Mouse (Mus musculus) C2C12 (cell line): ENCODE data around the gene Stip1. TPM values are rescaled to one million over a fixed set of nuclear protein-coding genes. Genes with fewer than 3 reads are reported as not detected.

Experiments
- H3K27me3 ChIP-seq: one replicate; pipeline ENCODE4 v1.6.1; 2011; ENCODE audit not compliant: control insufficient read depth, insufficient read depth, insufficient read length
- H3K36me3 ChIP-seq: one replicate; pipeline ENCODE4 v1.6.1; 2011; ENCODE audit not compliant: control insufficient read depth, insufficient read depth
- H3K4me3 ChIP-seq: one replicate; pipeline ENCODE4 v1.5.1; 2011; ENCODE audit warnings: mild to moderate bottlenecking, control low read depth; ENCODE audit not compliant: poor library complexity, insufficient read depth, severe bottlenecking
- H3K79me2 ChIP-seq: one replicate; pipeline ENCODE4 v1.6.1; 2011; ENCODE audit not compliant: control insufficient read depth, insufficient read depth
- H3K79me3 ChIP-seq: one replicate; pipeline ENCODE4 v1.6.1; 2011; ENCODE audit warnings: low read depth, control low read depth
- H3ac ChIP-seq: one replicate; pipeline ENCODE3; 2011; ENCODE audit warnings: low read depth; ENCODE audit not compliant: control insufficient read depth, insufficient read length
- CEBPB ChIP-seq: IDR thresholded peaks from one replicate; pipeline ENCODE4 v1.6.1; 2011; ENCODE audit warnings: low read depth, mild to moderate bottlenecking, control low read depth, moderate library complexity
- CTCF ChIP-seq: IDR thresholded peaks from one replicate; pipeline ENCODE4 v1.5.1; 2011; ENCODE audit not compliant: control insufficient read depth, insufficient read depth, insufficient read length
- FOSL1 ChIP-seq: IDR thresholded peaks from one replicate; pipeline ENCODE4 v1.8.0; 2011; ENCODE audit warnings: mild to moderate bottlenecking, low read length; ENCODE audit not compliant: poor library complexity, insufficient read depth, severe bottlenecking
- MAX ChIP-seq: IDR thresholded peaks from one replicate; pipeline ENCODE4 v1.6.1; 2011; ENCODE audit warnings: mild to moderate bottlenecking, control low read depth
- MYOD1 ChIP-seq: IDR thresholded peaks from one replicate; pipeline ENCODE4 v1.6.1; 2011; ENCODE audit warnings: low read depth; ENCODE audit not compliant: control insufficient read depth, insufficient read length
- MYOG ChIP-seq: IDR thresholded peaks from one replicate; pipeline ENCODE4 v1.6.1; 2011; ENCODE audit not compliant: control insufficient read depth, insufficient read length; ENCODE audit errors: extremely low read depth
- USF1 ChIP-seq: IDR thresholded peaks from one replicate; pipeline ENCODE4 v1.6.1; 2011; ENCODE audit warnings: low read depth, mild to moderate bottlenecking, control low read depth, moderate library complexity
- polyA plus RNA-seq: library from polyadenylated mRNA; unstranded; fragments of >200 nt; fragmentation: generic; extraction: Trizol; gene quantifications from one replicate; pipeline ENCODE4 v1.2.1, GENCODE M21; 2012; ENCODE audit warnings: missing spikeins

Gene Stip1
- polyA plus RNA-seq, 1 experiment, result 309 TPM

- Histone ChIP-seq H3K4me3 (no peak overlapping the region), H3K27me3 (no peaks in the 10 kb centered on the region), H3ac (peak overlapping the region; percentile 2), H3K79me2 (no peaks in the 10 kb centered on the region), H3K36me3 (no peaks in the 10 kb centered on the region), H3K79me3 (no peaks in the 10 kb centered on the region)
- TF ChIP-seq MYOG (no peak), MYOD1 (no peak), MAX (no peak), CTCF (no peak), FOSL1 (no peak), USF1 (no peak)
Measured at GRCm38 (mm10) chr19:7058541-7058940, 18.8 kb upstream of the Stip1 start.

GRCm38 (mm10) chr19:7057722-7058207, 18.0 kb upstream of the Stip1 start:
- H3K79me2 ChIP-seq, result no peaks in the 10 kb centered on the region
- peak overlapping the region; percentile 22 for H3K4me3 ChIP-seq
- no peaks in the 10 kb centered on the region for H3K36me3 ChIP-seq
- no peaks in the 10 kb centered on the region for H3K79me3 ChIP-seq
- peak overlapping the region; percentile 2 for H3ac ChIP-seq
- H3K27me3 ChIP-seq, result no peaks in the 10 kb centered on the region
- TF ChIP-seq MYOD1 (peak; percentile 98), USF1 (no peak), CTCF (peak; percentile 34), MYOG (no peak), CEBPB (no peak), FOSL1 (no peak), MAX (no peak)

- Histone ChIP-seq H3K27me3 (no peaks in the 10 kb centered on the region), H3K36me3 (no peaks in the 10 kb centered on the region), H3K79me2 (no peaks in the 10 kb centered on the region), H3K79me3 (no peaks in the 10 kb centered on the region), H3ac (peak overlapping the region; percentile 75), H3K4me3 (peak overlapping the region; percentile 22)
- TF ChIP-seq FOSL1 (no peak), CEBPB (no peak), MYOG (no peak), MYOD1 (no peak), CTCF (no peak), MAX (no peak), USF1 (no peak)
Measured at GRCm38 (mm10) chr19:7057126-7057721, 17.5 kb upstream of the Stip1 start.

- Histone ChIP-seq H3ac (peak within 1 kb of the TSS; percentile 75), H3K4me3 (peak within 1 kb of the TSS; percentile 22), H3K79me3 (no peaks in the 10 kb centered on the region), H3K36me3 (no peaks in the 10 kb centered on the region), H3K79me2 (no peaks in the 10 kb centered on the region), H3K27me3 (no peaks in the 10 kb centered on the region)
- TF ChIP-seq MAX, result peak; percentile 89
- TF ChIP-seq MYOD1, result no peak
- no peak for TF ChIP-seq CEBPB
- TF ChIP-seq FOSL1, result no peak
- TF ChIP-seq MYOG, result no peak
- no peak for TF ChIP-seq USF1
- peak; percentile 10 for TF ChIP-seq CTCF
Measured at GRCm38 (mm10) chr19:7056248-7057087, 16.7 kb upstream of the Stip1 start, which contains the start of gene Macrod1. Gene Macrod1, plus strand, starts transcription at chr19:7056810.

- Histone ChIP-seq H3K4me3 (no peak overlapping the region), H3K36me3 (no peaks in the 10 kb centered on the region), H3K27me3 (no peaks in the 10 kb centered on the region), H3K79me3 (no peaks in the 10 kb centered on the region), H3K79me2 (no peaks in the 10 kb centered on the region), H3ac (no peak overlapping the region)
- TF ChIP-seq MYOG, result no peak
- no peak for TF ChIP-seq MYOD1
- no peak for TF ChIP-seq CTCF
- TF ChIP-seq CEBPB, result no peak
- no peak for TF ChIP-seq USF1
- TF ChIP-seq FOSL1, result no peak
- no peak for TF ChIP-seq MAX
Measured at GRCm38 (mm10) chr19:7055173-7055572, 15.4 kb upstream of the Stip1 start.
